Mouse (Mus musculus) ES-Bruce4 (cell line): ENCODE measurements at regions not wholly inside any gene's neighbourhood (a gene's known extent, or its start where the extent isn't known, plus 50 kb on each side); places are given as distances from the start of the nearest gene placed in this dataset.

Experiments used
- CTCF ChIP-seq: IDR thresholded peaks from one replicate; pipeline ENCODE4 v1.8.1; 2011; ENCODE audit warnings: low read depth, low read length
- EP300 ChIP-seq: IDR thresholded peaks from 2 replicates; pipeline ENCODE4 v1.6.1; 2011; ENCODE audit warnings: low read depth, low read length; ENCODE audit not compliant: insufficient read depth
- POLR2A ChIP-seq: IDR thresholded peaks from one replicate; pipeline ENCODE4 v1.8.1; 2011; ENCODE audit warnings: low read length; ENCODE audit not compliant: insufficient read depth

DNA sequence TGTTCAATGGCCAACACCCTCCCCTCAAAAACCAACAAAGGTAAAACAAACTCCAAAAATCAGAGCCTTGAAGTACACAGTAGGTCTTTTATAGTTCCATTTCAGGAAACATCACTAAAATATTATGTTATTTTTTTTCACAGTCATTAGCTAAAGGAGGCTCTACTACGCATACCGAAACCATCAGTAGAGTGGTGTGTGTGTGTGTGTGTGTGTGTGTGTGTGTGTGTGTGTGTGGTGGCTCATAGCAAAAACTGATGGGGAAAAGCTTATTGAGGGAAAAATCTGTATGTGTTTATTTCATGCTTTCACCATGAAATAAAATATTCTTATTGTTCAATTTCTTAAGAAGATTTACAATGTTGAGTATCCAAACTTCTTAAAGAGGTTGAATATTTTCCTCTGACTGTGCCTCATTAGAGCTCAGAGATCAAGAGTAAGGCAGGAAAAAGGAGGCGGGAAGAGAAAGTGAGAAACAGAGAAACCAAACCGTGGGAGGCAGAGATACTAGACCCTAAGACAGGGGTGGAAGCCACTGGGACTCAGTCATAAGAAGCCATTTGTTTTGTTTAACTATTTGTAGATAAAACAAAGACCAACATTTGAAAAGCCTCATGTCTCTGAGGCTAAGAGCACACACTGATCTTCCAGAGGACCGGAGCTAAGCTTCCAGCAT lies 159.6 kb downstream of the Icos start:
- no peak for TF ChIP-seq CTCF
- TF ChIP-seq POLR2A, result no peak
- no peak for TF ChIP-seq EP300
